Mouse (Mus musculus) stomach, embryonic 14.5 days (tissue): ENCODE results near the gene Eef1a1. TPM values are rescaled to one million over a fixed set of nuclear protein-coding genes. Genes with fewer than 3 reads are reported as not detected.
"Not testable (repeated sequence)": the region's sequence is repeated elsewhere in the genome, so short reads cannot be mapped to it uniquely, and the experiment has no call there.

Experiments used
- ATAC-seq: fragments of 200-750 bp; cut with Nextera tagmentation; 2 replicates; pipeline ENCODE4 v1.8.0; 2017; ENCODE audit warnings: low read depth, moderate TSS enrichment; ENCODE audit not compliant: insufficient number of reproducible peaks, insufficient read depth, low FRiP score
- H3K27ac ChIP-seq: fragments of 300-500 bp; sonication (generic); 2 replicates; pipeline ENCODE4 v1.5.1; 2014; ENCODE audit warnings: mild to moderate bottlenecking, low read length, moderate library complexity, mixed read lengths
- H3K27me3 ChIP-seq: fragments of 300-500 bp; sonication (generic); 2 replicates; pipeline ENCODE4 v1.6.1; 2014; ENCODE audit warnings: low read length, control low read depth, mixed read lengths; ENCODE audit not compliant: control insufficient read depth, insufficient read depth
- H3K36me3 ChIP-seq: fragments of 300-500 bp; sonication (generic); 2 replicates; pipeline ENCODE4 v1.6.1; 2014; ENCODE audit warnings: mild to moderate bottlenecking, control low read depth, low read length, moderate library complexity, mixed read lengths; ENCODE audit not compliant: control insufficient read depth, insufficient read depth
- H3K4me1 ChIP-seq: fragments of 300-500 bp; sonication (generic); 2 replicates; pipeline ENCODE4 v1.6.1; 2014; ENCODE audit warnings: low read length, control low read depth, mixed read lengths; ENCODE audit not compliant: control insufficient read depth, insufficient read depth
- H3K4me2 ChIP-seq: fragments of 300-500 bp; sonication (generic); replicated peaks from 2 replicates; pipeline ENCODE4 v1.6.1; 2014; ENCODE audit warnings: low read depth, low read length, control low read depth
- H3K4me3 ChIP-seq: fragments of 300-500 bp; sonication (generic); 2 replicates; pipeline ENCODE4 v1.5.1; 2014; ENCODE audit warnings: low read depth, low read length, control low read depth
- H3K9ac ChIP-seq: fragments of 300-500 bp; sonication (generic); replicated peaks from 2 replicates; pipeline ENCODE4 v1.6.1; 2014; ENCODE audit warnings: low read depth, mild to moderate bottlenecking, control low read depth, low read length, moderate library complexity, mixed read lengths
- H3K9me3 ChIP-seq: fragments of 300-500 bp; sonication (generic); 2 replicates; pipeline ENCODE4 v1.6.1; 2016; ENCODE audit warnings: low read depth, low read length, control low read depth; ENCODE audit not compliant: control insufficient read depth
- WGBS: fragments of 180-500 bp; shearing (Covaris S2); extraction: QIAGEN DNeasy Blood & Tissue Kit; methylation state at CpG from one replicate; pipeline ENCODE4 v1.1.7; 2014; 5-methylcytosine and 5-hydroxymethylcytosine counted together
- polyA plus RNA-seq: library from polyadenylated mRNA; unstranded; fragments of >200 nt; fragmentation: Nextera tagmentation; extraction: Ambion mirVana; gene quantifications from 2 replicates; pipeline ENCODE4 v1.2.1, GENCODE M21; 2014

The Eef1a1 gene
- polyA plus RNA-seq, 1 experiment from 2014 or later: 5,798 TPM

GRCm38 (mm10) chr9:78504133-78504532, 15.2 kb upstream of the Eef1a1 start:
- Histone ChIP-seq H3K9me3 (no peaks in the 10 kb centered on the region), H3K4me2 (no peak overlapping the region), H3K9ac (no peak overlapping the region), H3K4me3 (no peak overlapping the region), H3K36me3 (no peaks in the 10 kb centered on the region), H3K4me1 (peaks cover 5% of the 10 kb centered on the region), H3K27ac (no peak overlapping the region), H3K27me3 (no peaks in the 10 kb centered on the region)
- no peak for ATAC-seq
- 77% methylated on average over 4 of the region's 4 CpGs for WGBS

GRCm38 (mm10) chr9:78503223-78504079, 14.5 kb upstream of the Eef1a1 start:
- Histone ChIP-seq H3K27me3 (no peaks in the 10 kb centered on the region), H3K9me3 (no peaks in the 10 kb centered on the region), H3K4me3 (no peak overlapping the region), H3K27ac (no peak overlapping the region), H3K4me2 (no peak overlapping the region), H3K4me1 (peaks cover 5% of the 10 kb centered on the region), H3K9ac (no peak overlapping the region), H3K36me3 (no peaks in the 10 kb centered on the region)
- no peak for ATAC-seq
- WGBS: 13% methylated on average over 6 of the region's 6 CpGs

GRCm38 (mm10) chr9:78501284-78501683, 12.3 kb upstream of the Eef1a1 start:
- H3K9me3 ChIP-seq: no peaks in the 10 kb centered on the region
- no peak overlapping the region for H3K27ac ChIP-seq
- ATAC-seq: no peak
- no peaks in the 10 kb centered on the region for H3K27me3 ChIP-seq
- H3K4me1 ChIP-seq: peaks cover 5% of the 10 kb centered on the region
- H3K4me3 ChIP-seq: no peak overlapping the region
- no peak overlapping the region for H3K9ac ChIP-seq
- no peaks in the 10 kb centered on the region for H3K36me3 ChIP-seq
- WGBS: 87% methylated on average over 4 of the region's 4 CpGs
- no peak overlapping the region for H3K4me2 ChIP-seq

DNA sequence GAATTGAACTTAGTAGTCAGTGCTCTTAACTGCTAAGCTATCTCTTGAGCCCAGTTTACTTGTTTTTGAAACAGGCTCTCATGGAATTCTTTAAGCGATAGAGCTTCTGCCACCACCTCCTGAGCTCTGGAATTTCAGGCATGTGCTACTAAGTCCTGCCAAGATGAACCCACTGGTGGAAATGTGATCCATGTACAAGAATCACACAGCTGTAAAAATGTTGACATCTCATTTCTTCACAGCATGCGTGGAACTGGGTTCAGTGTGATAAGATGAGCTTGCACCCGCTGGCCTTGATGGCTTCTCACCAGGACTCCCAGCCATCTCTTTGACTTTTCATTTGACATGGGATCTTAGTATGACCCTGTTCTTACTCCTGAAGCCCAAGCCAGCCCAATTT, 11.4 kb upstream of the Eef1a1 start:
- Histone ChIP-seq H3K9me3 (no peaks in the 10 kb centered on the region), H3K27ac (no peak overlapping the region), H3K4me1 (peaks cover 5% of the 10 kb centered on the region), H3K9ac (no peak overlapping the region), H3K4me2 (no peak overlapping the region), H3K27me3 (no peaks in the 10 kb centered on the region), H3K36me3 (no peaks in the 10 kb centered on the region), H3K4me3 (no peak overlapping the region)
- no peak for ATAC-seq
- 47% methylated on average over 3 of the region's 3 CpGs for WGBS

GRCm38 (mm10) chr9:78493171-78493570, 4.2 kb upstream of the Eef1a1 start:
- ATAC-seq: no peak
- no peaks in the 10 kb centered on the region for H3K9me3 ChIP-seq
- H3K27me3 ChIP-seq: no peaks in the 10 kb centered on the region
- H3K27ac ChIP-seq: no peak overlapping the region
- H3K4me3 ChIP-seq: no peak overlapping the region
- H3K9ac ChIP-seq: no peak overlapping the region
- no peaks in the 10 kb centered on the region for H3K4me1 ChIP-seq
- 87% methylated on average over 7 of the region's 7 CpGs for WGBS
- no peak overlapping the region for H3K4me2 ChIP-seq
- no peaks in the 10 kb centered on the region for H3K36me3 ChIP-seq

- no peak for ATAC-seq
- Histone ChIP-seq H3K27ac (no peak overlapping the region), H3K36me3 (no peaks in the 10 kb centered on the region)
These were observed 3.3 kb upstream of the Eef1a1 start for GRCm38 (mm10) chr9:78492254-78492653.

GRCm38 (mm10) chr9:78491169-78491568, 2.2 kb upstream of the Eef1a1 start:
- no peak for ATAC-seq
- Histone ChIP-seq H3K4me1 (no peaks in the 10 kb centered on the region), H3K36me3 (no peaks in the 10 kb centered on the region), H3K4me2 (no peak overlapping the region), H3K27me3 (no peaks in the 10 kb centered on the region), H3K4me3 (no peak overlapping the region), H3K9ac (no peak overlapping the region), H3K9me3 (no peaks in the 10 kb centered on the region), H3K27ac (no peak overlapping the region)
- WGBS: 65% methylated on average over 3 of the region's 3 CpGs

More at GRCm38 (mm10) chr9:78492254-78492653, 3.3 kb upstream of the Eef1a1 start:
- H3K4me2 ChIP-seq: no peak overlapping the region
- no peak overlapping the region for H3K4me3 ChIP-seq
- no peak overlapping the region for H3K9ac ChIP-seq
- no peaks in the 10 kb centered on the region for H3K27me3 ChIP-seq
- WGBS: 89% methylated on average over 3 of the region's 3 CpGs
- no peaks in the 10 kb centered on the region for H3K9me3 ChIP-seq
- no peaks in the 10 kb centered on the region for H3K4me1 ChIP-seq

GRCm38 (mm10) chr9:78488021-78488420, 930 bp downstream of the Eef1a1 start:
- not testable (repeated sequence) for H3K9ac ChIP-seq, H3K27ac ChIP-seq, H3K4me3 ChIP-seq, H3K4me1 ChIP-seq, H3K36me3 ChIP-seq, H3K4me2 ChIP-seq, ATAC-seq, H3K9me3 ChIP-seq, H3K27me3 ChIP-seq
- WGBS: 91% methylated on average over 5 of the region's 5 CpGs

GRCm38 (mm10) chr9:78484660-78485059, 4.3 kb downstream of the Eef1a1 start:
- 79% methylated on average over 3 of the region's 3 CpGs for WGBS
- Histone ChIP-seq H3K36me3 (peaks cover under 1% of the 10 kb centered on the region; the same call in 1 of the 2 replicates), H3K4me1 (peaks cover 5% of the 10 kb centered on the region; the same call in 1 of the 2 replicates), H3K4me3 (no peak overlapping the region), H3K4me2 (no peak overlapping the region), H3K27ac (no peak overlapping the region), H3K9me3 (no peaks in the 10 kb centered on the region), H3K9ac (no peak overlapping the region), H3K27me3 (no peaks in the 10 kb centered on the region)
- ATAC-seq: no peak
